Mouse (Mus musculus): Measurements from ENCODE around the gene Map4k1. TPM values are rescaled to one million over a fixed set of nuclear protein-coding genes. Genes with fewer than 3 reads are reported as not detected.

Gene Map4k1
- polyA plus RNA-seq, 1 experiment = 58.8 TPM

DNA sequence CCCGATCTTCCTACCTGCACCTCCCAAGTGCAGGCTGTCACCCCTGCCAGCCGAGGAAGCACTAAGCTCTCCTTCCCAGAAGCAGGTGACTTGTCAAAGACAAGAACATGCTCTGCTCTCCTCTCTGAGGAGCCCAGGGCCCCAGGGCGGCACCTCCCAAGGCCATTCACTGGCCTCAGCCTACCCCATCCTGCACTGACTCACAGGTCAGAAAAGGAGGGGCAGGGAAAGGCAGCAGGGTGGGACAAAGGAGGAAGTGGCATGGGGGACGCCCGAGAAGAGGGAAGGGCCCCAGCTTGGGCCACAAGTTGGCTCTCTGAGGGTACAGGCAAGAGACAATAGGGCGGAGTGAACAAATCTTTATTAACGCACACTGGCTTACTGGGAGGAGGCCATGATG, 10.8 kb upstream of the Map4k1 start:
- Histone ChIP-seq H3K27me3 (ENCODE audit: control insufficient read depth, insufficient read depth, low read length) (no peaks in the 10 kb centered on the region), H3K36me3 (ENCODE audit: control insufficient read depth, insufficient read depth, low read length) (no peaks in the 10 kb centered on the region; the same call in none of the 2 replicates), H3K4me3 (ENCODE audit: control insufficient read depth, low read depth, low read length) (no peak overlapping the region), H3K4me1 (ENCODE audit: control insufficient read depth, insufficient read depth, low read length) (peaks cover 3% of the 10 kb centered on the region), H3K27ac (ENCODE audit: control insufficient read depth, insufficient read depth, low read depth, low read length) (no peak overlapping the region)
- TF ChIP-seq CTCF (IDR thresholded peaks at IDR 0.05; ENCODE audit: control insufficient read depth, insufficient read depth, insufficient replicate concordance, low read depth, low read length) (no peak), POLR2A (IDR thresholded peaks at IDR 0.05; ENCODE audit: control insufficient read depth, low read depth, low read length) (no peak)

DNA sequence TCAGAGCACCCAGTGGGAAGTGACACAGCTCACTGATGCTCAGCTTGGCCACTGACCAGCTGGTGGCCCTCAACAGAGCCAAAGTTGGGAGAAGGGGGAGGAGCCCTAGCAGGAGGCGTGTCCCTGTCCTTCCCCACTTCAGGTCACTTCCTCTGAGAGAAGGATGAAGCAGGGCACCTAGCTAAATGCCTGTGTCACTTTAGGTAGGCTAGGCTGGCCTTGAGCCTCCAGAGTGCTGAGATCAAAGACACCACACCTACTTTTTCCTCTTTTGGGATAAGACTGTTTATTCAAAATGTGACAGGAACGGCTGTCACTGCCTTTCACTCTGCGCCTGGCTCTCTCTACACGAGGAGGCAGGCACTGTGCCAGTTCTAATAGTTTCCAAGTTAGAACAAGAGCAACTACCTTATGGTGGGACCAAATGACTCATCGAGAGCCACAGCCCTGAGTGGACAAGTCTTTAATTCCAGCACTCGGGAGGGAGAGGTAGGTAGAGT, 10.0 kb upstream of the Map4k1 start:
- H3K36me3 ChIP-seq (ENCODE audit: control insufficient read depth, insufficient read depth, low read length) = no peaks in the 10 kb centered on the region; the same call in none of the 2 replicates
- peaks cover 3% of the 10 kb centered on the region for H3K4me1 ChIP-seq (ENCODE audit: control insufficient read depth, insufficient read depth, low read length)
- H3K4me3 ChIP-seq (ENCODE audit: control insufficient read depth, low read depth, low read length) = no peak overlapping the region
- H3K27me3 ChIP-seq (ENCODE audit: control insufficient read depth, insufficient read depth, low read length) = no peaks in the 10 kb centered on the region
- H3K27ac ChIP-seq (ENCODE audit: control insufficient read depth, insufficient read depth, low read depth, low read length) = no peak overlapping the region
- TF ChIP-seq POLR2A (IDR thresholded peaks at IDR 0.05; ENCODE audit: control insufficient read depth, low read depth, low read length) = no peak
- no peak for TF ChIP-seq CTCF (IDR thresholded peaks at IDR 0.05; ENCODE audit: control insufficient read depth, insufficient read depth, insufficient replicate concordance, low read depth, low read length)

DNA sequence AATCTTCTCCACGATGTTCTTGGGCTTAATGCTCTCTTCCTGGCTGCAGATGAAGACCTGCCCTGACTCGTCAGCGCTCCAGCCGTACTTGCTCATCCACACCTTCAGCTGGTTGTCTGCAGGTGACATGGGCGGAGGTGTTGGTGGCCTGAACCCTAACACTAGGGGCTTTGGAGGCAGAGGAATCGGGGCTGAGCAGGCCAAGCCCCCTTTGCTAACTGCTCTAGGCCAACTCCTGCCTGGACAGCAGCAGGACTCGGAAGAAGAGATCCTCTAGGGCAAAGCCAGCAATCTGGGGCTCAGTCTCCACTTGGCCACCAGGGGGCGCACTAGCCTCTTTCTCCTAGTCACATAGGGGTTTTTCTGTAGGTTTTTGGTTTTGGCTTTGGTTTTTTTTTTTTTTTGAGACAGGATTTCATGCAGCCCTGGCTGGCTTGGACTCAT, 9.3 kb upstream of the Map4k1 start:
- H3K4me3 ChIP-seq (ENCODE audit: control insufficient read depth, low read depth, low read length) = no peak overlapping the region
- no peak overlapping the region for H3K27ac ChIP-seq (ENCODE audit: control insufficient read depth, insufficient read depth, low read depth, low read length)
- H3K4me1 ChIP-seq (ENCODE audit: control insufficient read depth, insufficient read depth, low read length) = no peaks in the 10 kb centered on the region
- H3K36me3 ChIP-seq (ENCODE audit: control insufficient read depth, insufficient read depth, low read length) = no peaks in the 10 kb centered on the region; the same call in none of the 2 replicates
- TF ChIP-seq POLR2A (IDR thresholded peaks at IDR 0.05; ENCODE audit: control insufficient read depth, low read depth, low read length) = no peak
- TF ChIP-seq CTCF (IDR thresholded peaks at IDR 0.05; ENCODE audit: control insufficient read depth, insufficient read depth, insufficient replicate concordance, low read depth, low read length) = peak; percentile 76; the same call in 1 of the 2 replicates
- H3K27me3 ChIP-seq (ENCODE audit: control insufficient read depth, insufficient read depth, low read length) = no peaks in the 10 kb centered on the region

- no peak overlapping the region for H3K27ac ChIP-seq (ENCODE audit: control insufficient read depth, insufficient read depth, low read depth, low read length)
- no peaks in the 10 kb centered on the region; the same call in none of the 2 replicates for H3K36me3 ChIP-seq (ENCODE audit: control insufficient read depth, insufficient read depth, low read length)
- H3K27me3 ChIP-seq (ENCODE audit: control insufficient read depth, insufficient read depth, low read length) = no peaks in the 10 kb centered on the region
- no peak overlapping the region for H3K4me3 ChIP-seq (ENCODE audit: control insufficient read depth, low read depth, low read length)
- H3K4me1 ChIP-seq (ENCODE audit: control insufficient read depth, insufficient read depth, low read length) = no peaks in the 10 kb centered on the region
- TF ChIP-seq CTCF (IDR thresholded peaks at IDR 0.05; ENCODE audit: control insufficient read depth, insufficient read depth, insufficient replicate concordance, low read depth, low read length) (no peak), POLR2A (IDR thresholded peaks at IDR 0.05; ENCODE audit: control insufficient read depth, low read depth, low read length) (no peak)
Measured at GRCm38 (mm10) chr7:28973025-28973424, 8.8 kb upstream of the Map4k1 start.

- TF ChIP-seq CTCF (IDR thresholded peaks at IDR 0.05; ENCODE audit: control insufficient read depth, insufficient read depth, insufficient replicate concordance, low read depth, low read length) = no peak
- H3K4me3 ChIP-seq (ENCODE audit: control insufficient read depth, low read depth, low read length) = no peak overlapping the region
- no peak overlapping the region for H3K27ac ChIP-seq (ENCODE audit: control insufficient read depth, insufficient read depth, low read depth, low read length)
- H3K27me3 ChIP-seq (ENCODE audit: control insufficient read depth, insufficient read depth, low read length) = no peaks in the 10 kb centered on the region
- peaks cover 10% of the 10 kb centered on the region for H3K4me1 ChIP-seq (ENCODE audit: control insufficient read depth, insufficient read depth, low read length)
- no peaks in the 10 kb centered on the region; the same call in none of the 2 replicates for H3K36me3 ChIP-seq (ENCODE audit: control insufficient read depth, insufficient read depth, low read length)
Measured at GRCm38 (mm10) chr7:28977556-28977955, 4.3 kb upstream of the Map4k1 start.

- Histone ChIP-seq H3K4me3 (ENCODE audit: control insufficient read depth, low read depth, low read length) (peak overlapping the region; percentile 93), H3K27ac (ENCODE audit: control insufficient read depth, insufficient read depth, low read depth, low read length) (peak overlapping the region; percentile 94), H3K27me3 (ENCODE audit: control insufficient read depth, insufficient read depth, low read length) (no peaks in the 10 kb centered on the region), H3K36me3 (ENCODE audit: control insufficient read depth, insufficient read depth, low read length) (no peaks in the 10 kb centered on the region; the same call in none of the 2 replicates), H3K4me1 (ENCODE audit: control insufficient read depth, insufficient read depth, low read length) (peaks cover 24% of the 10 kb centered on the region)
- TF ChIP-seq POLR2A (IDR thresholded peaks at IDR 0.05; ENCODE audit: control insufficient read depth, low read depth, low read length) (no peak), CTCF (IDR thresholded peaks at IDR 0.05; ENCODE audit: control insufficient read depth, insufficient read depth, insufficient replicate concordance, low read depth, low read length) (no peak)
Measured at GRCm38 (mm10) chr7:28982274-28983013, 594 bp downstream of the Map4k1 start.

- no peak for TF ChIP-seq POLR2A (IDR thresholded peaks at IDR 0.05; ENCODE audit: control insufficient read depth, low read depth, low read length)
- no peak for TF ChIP-seq CTCF (IDR thresholded peaks at IDR 0.05; ENCODE audit: control insufficient read depth, insufficient read depth, insufficient replicate concordance, low read depth, low read length)
- Histone ChIP-seq H3K4me1 (ENCODE audit: control insufficient read depth, insufficient read depth, low read length) (peaks cover 24% of the 10 kb centered on the region), H3K36me3 (ENCODE audit: control insufficient read depth, insufficient read depth, low read length) (no peaks in the 10 kb centered on the region; the same call in none of the 2 replicates), H3K27me3 (ENCODE audit: control insufficient read depth, insufficient read depth, low read length) (no peaks in the 10 kb centered on the region), H3K4me3 (ENCODE audit: control insufficient read depth, low read depth, low read length) (no peak overlapping the region), H3K27ac (ENCODE audit: control insufficient read depth, insufficient read depth, low read depth, low read length) (no peak overlapping the region)
Measured at GRCm38 (mm10) chr7:28983141-28983564, 1.3 kb downstream of the Map4k1 start.

All from testis, adult 2 months (tissue).